Mouse (Mus musculus) telencephalon, adult 2 months (tissue): Measurements from ENCODE around the gene Zfp580.

ENCODE experiments used
- DNase-seq: peaks from one replicate; pipeline ENCODE4 v3.0.0-alpha.2; 2011; ENCODE audit warnings: low read depth, low spot score

Zfp580 gene

DNA sequence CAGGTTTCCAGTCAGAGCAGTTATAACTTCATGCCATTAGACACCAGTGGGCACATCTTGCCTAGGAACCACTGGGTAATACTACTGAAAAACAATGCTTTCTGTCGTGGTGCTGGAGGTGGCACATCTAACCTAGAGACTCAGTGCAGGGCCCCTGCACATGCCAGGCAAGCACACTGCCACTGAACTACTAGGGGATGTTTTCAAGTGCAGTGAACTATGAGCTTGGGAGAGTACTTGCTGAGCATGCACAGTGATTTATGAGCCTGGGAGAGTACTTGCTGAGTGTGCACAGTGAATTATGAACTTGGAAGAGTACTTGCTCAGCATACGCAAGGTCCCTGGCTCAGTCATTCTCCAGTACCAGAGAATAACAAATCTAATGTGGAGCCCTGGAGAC is 51.2 kb downstream of the Zfp580 start:
- DNase-seq, result no peak
